Mouse (Mus musculus): Measurements from ENCODE around the gene Kng1. TPM values are rescaled to one million over a fixed set of nuclear protein-coding genes. Genes with fewer than 3 reads are reported as not detected.
A peak's percentile ranks its signal among the peaks of the same experiment; 100 is the strongest.
"Not testable (repeated sequence)": the region's sequence is repeated elsewhere in the genome, so short reads cannot be mapped to it uniquely, and the experiment has no call there.

Gene Kng1
- polyA plus RNA-seq, 1 experiment: 0.14 TPM

GRCm38 (mm10) chr16:23093321-23093953 lies 35.8 kb downstream of the Kng1 start:
- no peak for DNase-seq
- Histone ChIP-seq H3K4me1 (ENCODE audit: control insufficient read depth, insufficient read depth, low read length) (no peaks in the 10 kb centered on the region), H3K4me3 (replicated peaks; ENCODE audit: extremely low read depth, low read depth, low read length) (no peak overlapping the region)
- 72% methylated on average over 13 of the region's 13 CpGs for WGBS
- TF ChIP-seq CTCF (IDR thresholded peaks at IDR 0.05; ENCODE audit: insufficient read depth, low read length) (no peak), POLR2A (IDR thresholded peaks at IDR 0.05; ENCODE audit: borderline replicate concordance, extremely low read depth, low read depth, low read length) (no peak)

GRCm38 (mm10) chr16:23094136-23094535 lies 36.5 kb downstream of the Kng1 start:
- DNase-seq: no peak
- no peaks in the 10 kb centered on the region for H3K4me1 ChIP-seq (ENCODE audit: control insufficient read depth, insufficient read depth, low read length)
- TF ChIP-seq POLR2A (IDR thresholded peaks at IDR 0.05; ENCODE audit: borderline replicate concordance, extremely low read depth, low read depth, low read length): no peak
- no peak overlapping the region for H3K4me3 ChIP-seq (replicated peaks; ENCODE audit: extremely low read depth, low read depth, low read length)
- 84% methylated on average over 6 of the region's 6 CpGs for WGBS

GRCm38 (mm10) chr16:23095581-23095980 lies 37.9 kb downstream of the Kng1 start:
- not testable (repeated sequence) for H3K4me1 ChIP-seq (ENCODE audit: control insufficient read depth, insufficient read depth, low read length); DNase-seq; H3K4me3 ChIP-seq (replicated peaks; ENCODE audit: extremely low read depth, low read depth, low read length)
- 94% methylated on average over 5 of the region's 5 CpGs for WGBS

GRCm38 (mm10) chr16:23096886-23097285 lies 39.2 kb downstream of the Kng1 start:
- H3K4me1 ChIP-seq (ENCODE audit: control insufficient read depth, insufficient read depth, low read length); DNase-seq; H3K4me3 ChIP-seq (replicated peaks; ENCODE audit: extremely low read depth, low read depth, low read length): not testable (repeated sequence)
- WGBS: 80% methylated on average over 1 of the region's 1 CpGs

- WGBS: 84% methylated on average over 8 of the region's 8 CpGs
- not testable (repeated sequence) for DNase-seq; H3K4me3 ChIP-seq (replicated peaks; ENCODE audit: extremely low read depth, low read depth, low read length); H3K4me1 ChIP-seq (ENCODE audit: control insufficient read depth, insufficient read depth, low read length)
Measured at GRCm38 (mm10) chr16:23097290-23098104, 39.8 kb downstream of the Kng1 start.

GRCm38 (mm10) chr16:23098105-23098452 lies 40.4 kb downstream of the Kng1 start:
- not testable (repeated sequence) for DNase-seq

GRCm38 (mm10) chr16:23099632-23100031 lies 42.0 kb downstream of the Kng1 start:
- WGBS: 35% methylated on average over 12 of the region's 12 CpGs
- no peak for TF ChIP-seq POLR2A (IDR thresholded peaks at IDR 0.05; ENCODE audit: borderline replicate concordance, extremely low read depth, low read depth, low read length)
- no peak for TF ChIP-seq CTCF (IDR thresholded peaks at IDR 0.05; ENCODE audit: insufficient read depth, low read length)
- peaks cover 8% of the 10 kb centered on the region for H3K4me1 ChIP-seq (ENCODE audit: control insufficient read depth, insufficient read depth, low read length)
- no peak overlapping the region for H3K4me3 ChIP-seq (replicated peaks; ENCODE audit: extremely low read depth, low read depth, low read length)
- DNase-seq: no peak

More at GRCm38 (mm10) chr16:23098105-23098452, 40.4 kb downstream of the Kng1 start:
- not testable (repeated sequence) for H3K4me3 ChIP-seq (replicated peaks; ENCODE audit: extremely low read depth, low read depth, low read length); H3K4me1 ChIP-seq (ENCODE audit: control insufficient read depth, insufficient read depth, low read length)
- WGBS: 95% methylated on average over 1 of the region's 1 CpGs

GRCm38 (mm10) chr16:23100099-23100575 lies 42.5 kb downstream of the Kng1 start:
- 11% methylated on average over 9 of the region's 9 CpGs for WGBS
- Histone ChIP-seq H3K4me1 (ENCODE audit: control insufficient read depth, insufficient read depth, low read length) (peaks cover 8% of the 10 kb centered on the region), H3K4me3 (replicated peaks; ENCODE audit: extremely low read depth, low read depth, low read length) (peak overlapping the region; percentile 19)
- no peak for TF ChIP-seq CTCF (IDR thresholded peaks at IDR 0.05; ENCODE audit: insufficient read depth, low read length)
- no peak for TF ChIP-seq POLR2A (IDR thresholded peaks at IDR 0.05; ENCODE audit: borderline replicate concordance, extremely low read depth, low read depth, low read length)
- no peak for DNase-seq

GRCm38 (mm10) chr16:23100613-23101012 lies 42.9 kb downstream of the Kng1 start:
- TF ChIP-seq CTCF (IDR thresholded peaks at IDR 0.05; ENCODE audit: insufficient read depth, low read length) (no peak), POLR2A (IDR thresholded peaks at IDR 0.05; ENCODE audit: borderline replicate concordance, extremely low read depth, low read depth, low read length) (no peak)
- Histone ChIP-seq H3K4me1 (ENCODE audit: control insufficient read depth, insufficient read depth, low read length) (peaks cover 8% of the 10 kb centered on the region), H3K4me3 (replicated peaks; ENCODE audit: extremely low read depth, low read depth, low read length) (no peak overlapping the region)
- WGBS: 36% methylated on average over 10 of the region's 10 CpGs
- DNase-seq: no peak

GRCm38 (mm10) chr16:23102340-23103037 lies 44.8 kb downstream of the Kng1 start:
- TF ChIP-seq POLR2A (IDR thresholded peaks at IDR 0.05; ENCODE audit: borderline replicate concordance, extremely low read depth, low read depth, low read length) (no peak), CTCF (IDR thresholded peaks at IDR 0.05; ENCODE audit: insufficient read depth, low read length) (no peak)
- 14% methylated on average over 15 of the region's 15 CpGs for WGBS
- no peak for DNase-seq
- Histone ChIP-seq H3K4me3 (replicated peaks; ENCODE audit: extremely low read depth, low read depth, low read length) (peak overlapping the region; percentile 41), H3K4me1 (ENCODE audit: control insufficient read depth, insufficient read depth, low read length) (peaks cover 8% of the 10 kb centered on the region)

Data from lung, adult 2 months (tissue).